Mouse (Mus musculus): ENCODE data around the gene Mgat2.
A peak's percentile ranks its signal among the peaks of the same experiment; 100 is the strongest.
"Not testable (repeated sequence)": the region's sequence is repeated elsewhere in the genome, so short reads cannot be mapped to it uniquely, and the experiment has no call there.

Gene Mgat2

GRCm38 (mm10) chr12:69183583-69184308 is at the start of gene Mgat2, which contains the start of gene Rpl36al:
TSS of gene Mgat2 (plus strand) at chr12:69184157.
TSS of gene Rpl36al (minus strand) at chr12:69184083.
- peak; percentile 96 for DNase-seq

- DNase-seq = no peak
Measured at GRCm38 (mm10) chr12:69139201-69139600, 44.8 kb upstream of the Mgat2 start.

DNA sequence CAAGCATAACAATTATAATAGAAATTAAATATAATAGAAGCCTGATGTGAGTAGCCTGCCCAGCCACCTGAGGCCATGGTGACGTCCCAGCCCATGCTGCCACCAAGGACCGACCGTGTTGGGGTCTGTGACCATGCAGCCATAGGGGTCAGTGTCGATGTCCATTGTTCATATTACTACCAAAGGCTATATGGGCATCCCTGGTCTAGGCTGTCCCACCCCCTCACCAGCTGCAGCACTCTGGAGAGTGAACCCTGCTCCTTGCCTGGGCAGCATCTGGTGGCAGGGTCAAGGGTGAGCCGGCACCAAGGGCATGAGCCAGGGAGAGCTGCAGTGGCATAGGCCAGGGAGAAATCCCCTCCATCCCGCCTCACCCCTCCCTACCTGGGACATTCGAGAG is 44.1 kb upstream of the Mgat2 start:
- no peak for DNase-seq

- no peak for DNase-seq
Measured at GRCm38 (mm10) chr12:69143460-69143859, 40.5 kb upstream of the Mgat2 start.

DNA sequence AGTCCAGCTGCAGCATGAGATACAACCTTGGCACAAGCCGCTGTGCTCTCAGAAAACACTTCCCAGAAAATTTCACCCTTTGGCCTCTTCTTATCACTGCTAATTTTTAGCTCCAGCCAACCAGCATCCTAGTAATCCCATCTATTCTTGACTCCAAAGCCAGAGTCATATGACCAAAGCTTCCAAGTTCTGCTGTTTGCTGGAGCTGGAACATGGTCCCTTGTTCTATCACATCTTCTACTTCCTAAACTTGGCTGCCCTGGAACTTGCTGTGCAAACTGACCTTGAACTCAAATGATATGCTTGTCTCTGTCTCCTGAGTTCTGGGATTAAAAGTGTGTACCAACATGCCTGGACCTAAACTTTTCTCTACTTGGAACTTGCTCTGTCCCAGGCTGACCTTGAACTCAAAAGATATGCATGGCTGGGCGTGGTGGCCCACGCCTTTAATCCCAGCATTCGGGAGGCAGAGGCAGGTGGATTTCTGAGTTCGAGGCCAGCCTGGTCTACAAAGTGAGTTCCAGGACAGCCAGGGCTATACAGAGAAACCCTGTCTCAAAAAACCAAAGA is 36.7 kb upstream of the Mgat2 start:
- DNase-seq = no peak

DNA sequence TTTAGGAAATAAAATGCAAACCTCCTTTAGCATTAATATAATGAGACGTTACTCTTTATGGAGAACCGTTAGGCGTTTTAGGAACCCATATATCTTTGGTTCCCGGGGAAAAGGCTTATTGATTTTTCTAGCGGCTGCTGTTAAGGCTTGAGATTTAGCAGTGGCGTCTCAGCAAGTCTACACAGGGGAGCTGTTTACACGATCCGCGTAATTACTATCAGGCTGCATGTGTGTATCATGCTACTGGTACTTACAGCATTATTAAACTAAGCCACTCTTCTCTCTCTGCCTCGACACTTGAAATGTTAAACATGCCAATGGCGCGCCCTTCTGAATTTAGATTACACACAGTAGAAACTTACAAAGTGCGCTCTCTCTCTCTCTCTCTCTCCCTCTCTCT is 33.9 kb upstream of the Mgat2 start:
- no peak for DNase-seq

- no peak for DNase-seq
Measured at GRCm38 (mm10) chr12:69155923-69156322, 28.0 kb upstream of the Mgat2 start.

DNA sequence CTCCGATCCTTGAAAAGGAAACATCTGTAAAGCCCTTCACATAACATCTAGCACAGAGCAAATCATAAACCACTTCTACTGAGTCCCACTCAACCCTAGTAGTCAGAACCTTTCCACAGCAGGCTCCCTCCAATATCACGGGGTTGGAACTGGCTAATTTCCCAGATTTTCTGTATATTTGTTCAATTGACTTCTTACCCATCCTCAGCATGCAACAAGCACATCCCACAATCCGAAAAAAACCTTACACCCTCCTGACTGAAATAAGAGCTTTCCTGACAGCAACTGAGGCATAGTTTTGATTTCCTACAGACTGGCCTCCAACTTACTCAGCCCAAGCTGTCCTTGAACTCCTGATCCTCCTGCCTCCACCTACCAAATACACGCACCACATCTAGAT is 27.5 kb upstream of the Mgat2 start:
- no peak for DNase-seq

GRCm38 (mm10) chr12:69157107-69157506 is 26.9 kb upstream of the Mgat2 start:
- DNase-seq = no peak

- no peak for DNase-seq
Measured at GRCm38 (mm10) chr12:69158366-69158764, 25.6 kb upstream of the Mgat2 start.

DNA sequence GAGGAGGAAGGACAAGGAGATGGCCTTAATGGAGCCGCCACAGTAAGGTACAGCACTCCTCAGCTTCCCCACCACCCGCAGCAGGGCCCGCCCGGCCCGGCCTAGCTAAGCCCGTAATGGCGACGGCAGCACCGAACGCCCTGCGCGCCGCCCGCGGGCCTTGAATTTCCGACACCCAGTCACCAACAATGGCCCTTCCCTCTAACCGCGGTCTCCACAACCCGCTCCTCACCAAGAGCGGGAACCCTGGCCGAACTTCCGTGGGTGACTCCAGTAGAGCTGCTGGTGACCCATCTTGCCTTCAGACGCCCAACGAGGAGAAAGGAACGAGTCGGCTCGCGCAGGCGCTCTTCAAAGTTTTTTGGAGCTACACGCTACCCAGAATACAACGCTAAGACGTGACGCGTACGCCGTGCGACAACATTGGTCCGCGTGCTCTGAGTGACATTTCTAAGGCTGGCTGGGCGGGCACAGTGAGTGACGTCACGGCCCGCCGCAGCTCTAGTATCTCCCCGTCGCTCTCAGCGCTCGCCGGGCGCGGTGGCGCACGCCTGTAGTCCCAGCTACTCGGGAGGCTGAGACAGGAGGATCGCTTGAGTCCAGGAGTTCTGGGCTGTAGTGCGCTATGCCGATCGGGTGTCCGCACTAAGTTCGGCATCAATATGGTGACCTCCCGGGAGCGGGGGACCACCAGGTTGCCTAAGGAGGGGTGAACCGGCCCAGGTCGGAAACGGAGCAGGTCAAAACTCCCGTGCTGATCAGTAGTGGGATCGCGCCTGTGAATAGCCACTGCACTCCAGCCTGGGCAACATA is 25.0 kb upstream of the Mgat2 start, which contains the start of gene Rps29:
Rps29 (minus strand) TSS at position 422 of the 813 bp plus-strand sequence.
- peak; percentile 97 to 98 for DNase-seq

GRCm38 (mm10) chr12:69159578-69159940 is 24.4 kb upstream of the Mgat2 start:
- DNase-seq = peak in 1 of 2 experiments; percentile 47

DNA sequence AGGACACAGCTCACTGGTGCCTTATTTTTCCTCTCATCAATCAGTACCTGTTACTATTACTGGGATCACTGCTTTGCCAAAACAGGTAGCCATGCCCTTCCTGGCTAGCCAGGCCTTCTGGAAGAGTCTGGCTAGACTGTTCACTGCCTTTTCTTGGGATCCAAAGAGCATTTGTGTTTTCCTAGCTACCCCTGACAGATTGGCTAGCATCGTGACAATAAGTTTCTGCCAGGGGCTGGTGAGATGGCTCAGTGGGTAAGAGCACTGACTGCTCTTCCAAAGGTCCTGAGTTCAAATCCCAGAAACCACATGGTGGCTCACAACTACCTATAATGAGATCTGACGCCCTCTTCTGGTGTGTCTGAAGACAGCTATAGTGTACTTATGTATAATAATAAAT is 23.3 kb upstream of the Mgat2 start:
- not testable (repeated sequence) for DNase-seq

- DNase-seq = not testable (repeated sequence)
Measured at GRCm38 (mm10) chr12:69163586-69163985, 20.4 kb upstream of the Mgat2 start.

DNA sequence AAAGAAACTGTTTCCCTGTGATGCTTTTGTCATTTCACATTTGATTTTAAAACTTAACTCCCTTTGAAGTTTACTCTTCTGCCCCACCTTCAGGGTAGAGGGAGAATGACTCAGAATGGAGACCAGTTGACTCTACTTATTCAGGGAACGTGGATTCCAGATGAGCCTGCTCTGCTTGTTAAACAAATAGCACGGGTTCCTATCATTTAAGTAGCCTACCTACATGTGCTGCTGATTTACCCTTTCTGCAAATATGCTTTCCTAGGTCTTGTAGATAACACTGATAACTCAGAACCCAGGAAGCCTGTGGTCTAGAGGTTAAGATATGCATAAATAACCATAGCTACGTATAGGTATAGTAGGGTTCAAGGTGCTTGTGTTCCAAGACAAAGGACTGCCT is 19.1 kb upstream of the Mgat2 start:
- DNase-seq = no peak

DNA sequence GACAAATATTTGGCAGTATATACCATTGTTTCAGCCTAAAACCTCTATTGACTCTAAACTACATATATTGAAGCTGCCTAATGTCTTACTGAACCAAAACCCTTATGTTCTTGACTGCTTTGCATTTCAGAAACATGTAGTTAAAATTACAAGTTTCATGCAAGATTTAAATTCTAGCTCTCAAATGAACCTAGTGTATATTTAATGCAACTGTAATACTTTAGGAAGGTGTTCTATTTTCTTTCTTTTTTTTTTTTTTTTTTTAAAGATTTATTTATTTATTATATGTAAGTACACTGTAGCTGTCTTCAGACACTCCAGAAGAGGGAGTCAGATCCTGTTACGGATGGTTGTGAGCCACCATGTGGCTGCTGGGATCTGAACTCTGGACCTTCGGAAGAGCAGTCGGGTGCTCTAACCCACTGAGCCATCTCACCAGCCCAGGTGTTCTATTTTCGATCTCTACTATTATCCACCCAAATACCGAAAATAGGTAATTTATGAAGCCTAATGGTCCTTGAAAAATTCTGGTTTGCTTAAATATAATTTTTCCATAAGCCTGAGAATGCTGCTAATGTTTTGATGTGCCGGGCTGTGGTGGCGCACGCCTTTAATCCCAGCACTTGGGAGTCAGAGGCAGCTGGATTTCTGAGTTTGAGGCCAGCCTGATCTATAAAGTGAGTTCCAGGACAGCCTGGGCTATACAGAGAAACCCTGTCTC is 16.9 kb upstream of the Mgat2 start:
- DNase-seq = not testable (repeated sequence)

GRCm38 (mm10) chr12:69167656-69168460 is 16.1 kb upstream of the Mgat2 start:
- no peak for DNase-seq

GRCm38 (mm10) chr12:69168461-69169106 is 15.4 kb upstream of the Mgat2 start, which contains the start of gene Lrr1:
TSS of gene Lrr1 (plus strand) at chr12:69168814.
- peak; percentile 91 to 93 for DNase-seq

- no peak for DNase-seq
Measured at GRCm38 (mm10) chr12:69171307-69171706, 12.7 kb upstream of the Mgat2 start.

- no peak for DNase-seq
Measured at GRCm38 (mm10) chr12:69175975-69176374, 8.0 kb upstream of the Mgat2 start.

GRCm38 (mm10) chr12:69177526-69177925 is 6.4 kb upstream of the Mgat2 start:
- no peak for DNase-seq

DNA sequence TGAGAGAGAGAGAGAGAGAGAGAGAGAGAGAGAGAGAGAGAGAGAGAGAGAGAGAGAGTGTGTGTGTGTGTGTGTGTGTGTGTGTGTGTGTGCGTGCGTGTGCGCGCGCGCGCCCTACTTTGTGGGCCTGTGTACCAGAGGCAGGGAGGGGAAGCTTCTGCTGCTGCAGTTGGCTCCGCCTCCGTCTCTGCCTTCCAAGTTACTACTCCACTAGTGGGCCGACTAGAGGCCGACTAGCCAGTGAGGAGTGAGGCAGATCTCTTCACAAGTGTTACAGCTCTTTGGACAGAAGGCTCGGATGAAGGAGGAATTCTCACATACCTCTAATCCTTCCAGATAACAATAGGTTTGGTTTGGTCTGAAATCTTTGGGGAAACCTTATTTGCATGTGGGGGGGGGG is 4.6 kb upstream of the Mgat2 start:
- no peak for DNase-seq
